Mouse (Mus musculus) hindbrain, embryonic 11.5 days (tissue): ENCODE measurements at regions not wholly inside any gene's neighbourhood (a gene's known extent, or its start where the extent isn't known, plus 50 kb on each side); places are given as distances from the start of the nearest gene placed in this dataset.

Experiments
- ATAC-seq: fragments of 200-750 bp; cut with Nextera tagmentation; 2 replicates; pipeline ENCODE4 v1.8.0; 2017; ENCODE audit warnings: mild to moderate bottlenecking, moderate TSS enrichment, moderate library complexity; ENCODE audit not compliant: low FRiP score
- DNase-seq: peaks from one replicate; pipeline ENCODE4 v3.0.0-alpha.2; 2015; ENCODE audit warnings: low spot score
- H3K27ac ChIP-seq: fragments of 300-500 bp; sonication (generic); 2 replicates; pipeline ENCODE4 v1.5.1; 2014; ENCODE audit warnings: mild to moderate bottlenecking, low read depth, low read length
- H3K27me3 ChIP-seq: fragments of 300-500 bp; sonication (generic); 2 replicates; pipeline ENCODE4 v1.6.1; 2014; ENCODE audit warnings: mild to moderate bottlenecking, low read length, moderate library complexity, mixed read lengths; ENCODE audit not compliant: control insufficient read depth, insufficient read depth
- H3K36me3 ChIP-seq: fragments of 300-500 bp; sonication (generic); 2 replicates; pipeline ENCODE4 v1.6.1; 2014; ENCODE audit warnings: mild to moderate bottlenecking, low read length, moderate library complexity, mixed read lengths; ENCODE audit not compliant: control insufficient read depth, insufficient read depth
- H3K4me1 ChIP-seq: fragments of 300-500 bp; sonication (generic); replicated peaks from 2 replicates; pipeline ENCODE4 v1.6.1; 2014; ENCODE audit warnings: low read length, mixed read lengths; ENCODE audit not compliant: control insufficient read depth, insufficient read depth
- H3K4me2 ChIP-seq: fragments of 300-500 bp; sonication (generic); replicated peaks from 2 replicates; pipeline ENCODE4 v1.6.1; 2014; ENCODE audit warnings: mild to moderate bottlenecking, low read depth, low read length
- H3K4me3 ChIP-seq: fragments of 300-500 bp; sonication (generic); 2 replicates; pipeline ENCODE4 v1.5.1; 2014; ENCODE audit warnings: low read depth, low read length
- H3K9ac ChIP-seq: fragments of 300-500 bp; sonication (generic); 2 replicates; pipeline ENCODE4 v1.6.1; 2014; ENCODE audit warnings: low read depth, low read length
- H3K9me3 ChIP-seq: fragments of 300-500 bp; sonication (generic); 2 replicates; pipeline ENCODE4 v1.6.1; 2016; ENCODE audit warnings: low read length; ENCODE audit not compliant: control insufficient read depth
- WGBS: fragments of 180-500 bp; shearing (Covaris S2); extraction: QIAGEN DNeasy Blood & Tissue Kit; methylation state at CpG from one replicate; pipeline ENCODE4 v1.1.7; 2014; 5-methylcytosine and 5-hydroxymethylcytosine counted together

- no peaks in the 10 kb centered on the region for H3K9me3 ChIP-seq
- no peak overlapping the region for H3K9ac ChIP-seq
- ATAC-seq (no peak), DNase-seq (peak; percentile 69)
- WGBS = 32% methylated on average over 3 of the region's 3 CpGs
- no peaks in the 10 kb centered on the region for H3K4me1 ChIP-seq
- no peak overlapping the region for H3K27ac ChIP-seq
- H3K36me3 ChIP-seq = no peaks in the 10 kb centered on the region
- H3K4me2 ChIP-seq = no peak overlapping the region
- H3K4me3 ChIP-seq = no peak overlapping the region
- H3K27me3 ChIP-seq = no peaks in the 10 kb centered on the region
Observed at GRCm38 (mm10) chr5:85586727-85587126, 478.7 kb downstream of the Cenpc1 start.

- Histone ChIP-seq H3K9me3 (no peaks in the 10 kb centered on the region), H3K4me3 (no peak overlapping the region), H3K4me2 (no peak overlapping the region), H3K27ac (no peak overlapping the region), H3K4me1 (no peaks in the 10 kb centered on the region), H3K36me3 (no peaks in the 10 kb centered on the region), H3K9ac (no peak overlapping the region), H3K27me3 (no peaks in the 10 kb centered on the region)
- ATAC-seq = no peak
- no peak for DNase-seq
Observed at GRCm38 (mm10) chr5:85572531-85572930, 492.9 kb downstream of the Cenpc1 start.

GRCm38 (mm10) chr5:85571967-85572366, 493.4 kb downstream of the Cenpc1 start:
- ATAC-seq (no peak), DNase-seq (no peak)
- WGBS = 86% methylated on average over 4 of the region's 4 CpGs
- H3K27me3 ChIP-seq = no peaks in the 10 kb centered on the region
- H3K4me1 ChIP-seq = no peaks in the 10 kb centered on the region
- H3K4me2 ChIP-seq = no peak overlapping the region
- no peaks in the 10 kb centered on the region for H3K36me3 ChIP-seq
- H3K9ac ChIP-seq = no peak overlapping the region
- H3K9me3 ChIP-seq = no peaks in the 10 kb centered on the region
- H3K27ac ChIP-seq = no peak overlapping the region
- no peak overlapping the region for H3K4me3 ChIP-seq

GRCm38 (mm10) chr5:85571381-85571780, 494.0 kb downstream of the Cenpc1 start:
- H3K27ac ChIP-seq = no peak overlapping the region
- H3K9ac ChIP-seq = no peak overlapping the region
- H3K4me2 ChIP-seq = no peak overlapping the region
- no peaks in the 10 kb centered on the region for H3K9me3 ChIP-seq
- no peaks in the 10 kb centered on the region for H3K36me3 ChIP-seq
- WGBS = 85% methylated on average over 3 of the region's 3 CpGs
- H3K4me3 ChIP-seq = no peak overlapping the region
- no peaks in the 10 kb centered on the region for H3K4me1 ChIP-seq
- no peak for ATAC-seq
- H3K27me3 ChIP-seq = no peaks in the 10 kb centered on the region
- DNase-seq = no peak

GRCm38 (mm10) chr5:85536329-85536728, 529.1 kb downstream of the Cenpc1 start:
- Histone ChIP-seq H3K36me3 (no peaks in the 10 kb centered on the region), H3K27ac (no peak overlapping the region), H3K9ac (no peak overlapping the region), H3K4me1 (no peaks in the 10 kb centered on the region), H3K4me3 (no peak overlapping the region), H3K27me3 (no peaks in the 10 kb centered on the region), H3K4me2 (no peak overlapping the region), H3K9me3 (no peaks in the 10 kb centered on the region)
- no peak for DNase-seq
- ATAC-seq = no peak
- 90% methylated on average over 1 of the region's 1 CpGs for WGBS

GRCm38 (mm10) chr5:85525385-85526194, 539.8 kb downstream of the Cenpc1 start:
- Histone ChIP-seq H3K4me3 (no peak overlapping the region), H3K27me3 (no peaks in the 10 kb centered on the region), H3K9ac (no peak overlapping the region), H3K27ac (no peak overlapping the region), H3K4me2 (no peak overlapping the region), H3K4me1 (no peaks in the 10 kb centered on the region), H3K36me3 (no peaks in the 10 kb centered on the region), H3K9me3 (no peaks in the 10 kb centered on the region)
- ATAC-seq = no peak
- DNase-seq = no peak
- WGBS = 81% methylated on average over 10 of the region's 10 CpGs

GRCm38 (mm10) chr5:85505244-85505643, 560.1 kb downstream of the Cenpc1 start:
- ATAC-seq = no peak
- H3K36me3 ChIP-seq = no peaks in the 10 kb centered on the region
- H3K27me3 ChIP-seq = no peaks in the 10 kb centered on the region

GRCm38 (mm10) chr5:85497261-85497660, 568.1 kb downstream of the Cenpc1 start:
- Histone ChIP-seq H3K4me2 (no peak overlapping the region), H3K9me3 (no peaks in the 10 kb centered on the region), H3K4me3 (no peak overlapping the region), H3K27ac (no peak overlapping the region), H3K4me1 (no peaks in the 10 kb centered on the region), H3K9ac (no peak overlapping the region), H3K27me3 (no peaks in the 10 kb centered on the region), H3K36me3 (no peaks in the 10 kb centered on the region)
- WGBS = 75% methylated on average over 2 of the region's 2 CpGs
- ATAC-seq = 0 out of 2 replicates have a peak, but pooled peaks have one; percentile 30
- DNase-seq = no peak

More at GRCm38 (mm10) chr5:85505244-85505643, 560.1 kb downstream of the Cenpc1 start:
- WGBS = 91% methylated on average over 1 of the region's 1 CpGs
- no peak overlapping the region for H3K9ac ChIP-seq
- no peak overlapping the region for H3K4me3 ChIP-seq
- H3K9me3 ChIP-seq = no peaks in the 10 kb centered on the region
- no peaks in the 10 kb centered on the region for H3K4me1 ChIP-seq
- DNase-seq = no peak
- no peak overlapping the region for H3K27ac ChIP-seq
- no peak overlapping the region for H3K4me2 ChIP-seq

GRCm38 (mm10) chr5:85485733-85486322, 579.6 kb downstream of the Cenpc1 start:
- H3K9me3 ChIP-seq = no peaks in the 10 kb centered on the region
- H3K4me2 ChIP-seq = no peak overlapping the region
- 88% methylated on average over 2 of the region's 2 CpGs for WGBS
- no peak overlapping the region for H3K27ac ChIP-seq
- no peaks in the 10 kb centered on the region for H3K27me3 ChIP-seq
- ATAC-seq (no peak), DNase-seq (no peak)
- H3K4me3 ChIP-seq = no peak overlapping the region
- no peak overlapping the region for H3K9ac ChIP-seq
- H3K4me1 ChIP-seq = no peaks in the 10 kb centered on the region
- no peaks in the 10 kb centered on the region for H3K36me3 ChIP-seq
